8 mouse cellular contexts compared by ENCODE assay signal in the genomic region with DNA sequence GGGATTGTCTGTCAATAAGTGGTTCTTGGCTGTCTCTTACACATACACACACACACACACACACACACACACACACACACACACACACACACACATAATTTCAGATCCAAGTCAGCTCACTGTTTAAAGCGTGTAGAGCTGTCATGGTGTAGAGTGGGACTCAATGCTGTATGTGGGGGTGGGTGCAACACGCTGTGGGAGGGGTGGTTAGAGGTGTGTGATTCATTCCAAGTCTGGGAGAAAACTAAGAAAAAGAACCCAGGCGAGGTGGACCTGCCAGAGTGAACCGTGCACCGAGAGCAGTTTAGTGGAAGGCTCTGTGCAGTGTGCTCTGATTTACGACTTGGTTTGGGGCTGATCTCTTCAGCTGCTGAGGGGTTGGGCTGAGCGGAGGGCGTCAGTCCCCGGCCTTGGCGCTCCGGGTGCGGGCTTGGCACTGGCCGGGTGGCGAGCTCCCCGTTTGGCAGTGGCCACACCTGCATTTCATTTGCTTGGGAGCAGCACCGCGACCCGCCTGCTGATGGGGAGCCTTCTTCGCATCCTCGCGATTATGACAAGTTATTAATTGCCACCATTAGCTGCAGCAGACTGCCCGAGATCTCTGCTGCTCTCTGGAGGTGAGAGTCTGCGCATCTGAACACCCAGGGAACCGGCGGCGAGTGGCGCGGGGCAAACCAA.
DNase-seq lines count a peak whose midpoint lies in the region; ATAC-seq lines count a peak whose summit lies in the region.

No protein-coding gene starts in this region.

- H3K9me3 ChIP-seq in embryonic facial prominence, embryonic 10.5 days, result no peaks in the 10 kb centered on the region
- H3K9me3 ChIP-seq in hindbrain, embryonic 10.5 days, result no peaks in the 10 kb centered on the region
- H3K9me3 ChIP-seq in limb, embryonic 13.5 days, result no peaks in the 10 kb centered on the region

- H3K27ac ChIP-seq in embryonic facial prominence, embryonic 10.5 days (replicated peaks), result no peak overlapping the region
- H3K27ac ChIP-seq in hindbrain, embryonic 10.5 days, result 0 out of 2 replicates have a peak overlapping the region, but pooled peaks have one; percentile 50
- no peak overlapping the region for H3K27ac ChIP-seq in limb, embryonic 13.5 days

- DNase-seq in layer of hippocampus, adult 11-12 months (ENCODE audit: low spot score), result peak; percentile 10
- DNase-seq in layer of hippocampus, adult 9-11 months, result no peak
- DNase-seq in embryonic facial prominence, embryonic 10.5 days (ENCODE audit: low spot score), result peak; percentile 12
- no peak for DNase-seq in hindbrain, embryonic 10.5 days (ENCODE audit: low spot score)
- peak; percentile 6 for DNase-seq in right cerebral cortex, postnatal 4 days
- no peak for DNase-seq in B cell, adult 2 months
- DNase-seq in cerebellum, adult 11-12 months, result no peak

- ATAC-seq in limb, embryonic 13.5 days (ENCODE audit: low FRiP score, low read depth), result peak; percentile 87

- WGBS in embryonic facial prominence, embryonic 10.5 days, result 53% methylated on average over 28 of the region's 28 CpGs
- WGBS in hindbrain, embryonic 10.5 days, result 52% methylated on average over 28 of the region's 28 CpGs
- WGBS in limb, embryonic 13.5 days, result 29% methylated on average over 28 of the region's 28 CpGs

- no peaks in the 10 kb centered on the region for H3K36me3 ChIP-seq in embryonic facial prominence, embryonic 10.5 days (replicated peaks)
- H3K36me3 ChIP-seq in hindbrain, embryonic 10.5 days, result no peaks in the 10 kb centered on the region
- no peaks in the 10 kb centered on the region for H3K36me3 ChIP-seq in limb, embryonic 13.5 days

- H3K4me3 ChIP-seq in embryonic facial prominence, embryonic 10.5 days, result peak overlapping the region; percentile 45
- H3K4me3 ChIP-seq in hindbrain, embryonic 10.5 days, result peak overlapping the region; percentile 37
- peak overlapping the region; percentile 43 for H3K4me3 ChIP-seq in limb, embryonic 13.5 days

- H3K27me3 ChIP-seq in embryonic facial prominence, embryonic 10.5 days (replicated peaks; ENCODE audit: low read depth, poor library complexity, severe bottlenecking), result peaks cover 11% of the 10 kb centered on the region; the same call in 1 of the 2 replicates
- H3K27me3 ChIP-seq in hindbrain, embryonic 10.5 days (ENCODE audit: insufficient read depth, poor library complexity, severe bottlenecking), result peaks cover 24% of the 10 kb centered on the region
- 0 out of 2 replicates have a peak, but pooled peaks cover 2% of the 10 kb centered on the region for H3K27me3 ChIP-seq in limb, embryonic 13.5 days

- peak overlapping the region; percentile 68 for H3K4me2 ChIP-seq in limb, embryonic 13.5 days (replicated peaks)

- H3K9ac ChIP-seq in limb, embryonic 13.5 days, result peak overlapping the region; percentile 50; the same call in 1 of the 2 replicates

- no peaks in the 10 kb centered on the region for H3K4me1 ChIP-seq in embryonic facial prominence, embryonic 10.5 days
- H3K4me1 ChIP-seq in hindbrain, embryonic 10.5 days (replicated peaks), result no peaks in the 10 kb centered on the region
- H3K4me1 ChIP-seq in limb, embryonic 13.5 days, result peaks cover 7% of the 10 kb centered on the region; the same call in 1 of the 2 replicates

Comparison
In these comparisons a context has a peak if more than half of its experiments do, and no peak if none do; other contexts are left out.
1. DNase-seq: peak in layer of hippocampus, adult 11-12 months (single experiment), embryonic facial prominence, embryonic 10.5 days (single experiment) and right cerebral cortex, postnatal 4 days (single experiment); none in layer of hippocampus, adult 9-11 months (single experiment), hindbrain, embryonic 10.5 days (single experiment), B cell, adult 2 months (0 of 2) and cerebellum, adult 11-12 months (single experiment).
2. Peak in every context shown above with its lines, with median percentiles within 50 percentile points of each other: H3K4me3 ChIP-seq.